Mouse (Mus musculus): ENCODE results near the gene Bmpr2. TPM values are rescaled to one million over a fixed set of nuclear protein-coding genes. Genes with fewer than 3 reads are reported as not detected.

Gene Bmpr2
- polyA plus RNA-seq, 1 experiment from 2014 or later: 5.2 TPM

DNA sequence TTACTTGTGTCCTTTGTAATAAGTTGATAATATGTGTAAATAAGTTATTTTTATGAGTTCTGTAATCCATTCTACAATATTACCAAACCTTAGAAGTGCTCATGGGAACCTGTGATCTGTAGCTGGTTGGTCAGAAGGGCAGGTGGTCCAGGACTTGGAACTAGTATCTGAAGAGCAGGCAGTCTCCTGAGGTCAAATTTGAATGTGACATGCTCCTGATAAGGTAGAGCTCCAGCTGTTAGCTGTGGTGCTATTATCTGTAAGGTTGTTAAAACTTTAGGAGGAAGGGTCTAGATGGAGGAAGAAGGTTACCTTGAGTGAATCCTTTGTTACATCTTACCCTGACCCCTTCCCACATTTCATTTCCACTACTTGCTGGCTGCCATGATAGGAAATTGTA lies 154.9 kb downstream of the Bmpr2 start:
- Histone ChIP-seq H3K27ac (ENCODE audit: low read depth, low read length) (no peak overlapping the region), H3K27me3 (replicated peaks; ENCODE audit: control insufficient read depth, insufficient read depth, low read length) (no peaks in the 10 kb centered on the region), H3K4me1 (replicated peaks; ENCODE audit: control insufficient read depth, insufficient read depth, low read length) (peaks cover 30% of the 10 kb centered on the region), H3K9ac (ENCODE audit: low read depth, low read length) (no peak overlapping the region), H3K36me3 (ENCODE audit: control insufficient read depth, insufficient read depth, low read length) (no peaks in the 10 kb centered on the region), H3K4me3 (ENCODE audit: low read depth, low read length) (no peak overlapping the region), H3K4me2 (no peak overlapping the region), H3K9me3 (ENCODE audit: control insufficient read depth, low read length) (no peaks in the 10 kb centered on the region)
- peak; percentile 49 for ATAC-seq (replicated peaks; ENCODE audit: low FRiP score)
- DNase-seq (ENCODE audit: low spot score): no peak

DNA sequence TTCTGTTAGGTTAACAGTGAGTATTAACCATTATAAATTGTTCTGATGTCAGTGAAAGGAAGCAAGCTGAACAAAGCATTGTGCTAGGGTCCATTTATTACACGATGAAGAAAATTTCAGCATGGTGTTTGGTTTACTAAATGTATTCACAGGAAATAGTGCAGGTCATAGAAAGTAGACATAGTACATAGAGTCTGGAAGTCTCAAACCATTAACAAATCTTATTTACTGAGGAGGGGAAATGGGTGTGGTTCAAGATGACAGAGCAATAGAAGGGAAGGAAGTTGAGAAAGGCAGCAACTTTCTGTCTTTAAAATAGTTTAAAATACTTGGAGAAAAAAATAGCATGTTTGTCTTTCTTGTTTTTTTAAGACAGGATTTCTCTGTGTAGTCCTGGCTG lies 160.0 kb downstream of the Bmpr2 start:
- Histone ChIP-seq H3K36me3 (ENCODE audit: control insufficient read depth, insufficient read depth, low read length) (no peaks in the 10 kb centered on the region), H3K9me3 (ENCODE audit: control insufficient read depth, low read length) (no peaks in the 10 kb centered on the region), H3K4me1 (replicated peaks; ENCODE audit: control insufficient read depth, insufficient read depth, low read length) (peaks cover under 1% of the 10 kb centered on the region), H3K27ac (ENCODE audit: low read depth, low read length) (no peak overlapping the region), H3K4me3 (ENCODE audit: low read depth, low read length) (no peak overlapping the region), H3K4me2 (no peak overlapping the region), H3K27me3 (replicated peaks; ENCODE audit: control insufficient read depth, insufficient read depth, low read length) (no peaks in the 10 kb centered on the region), H3K9ac (ENCODE audit: low read depth, low read length) (no peak overlapping the region)
- 69% methylated on average over 1 of the region's 1 CpGs for WGBS
- DNase-seq (ENCODE audit: low spot score) (no peak), ATAC-seq (replicated peaks; ENCODE audit: low FRiP score) (no peak)

DNA sequence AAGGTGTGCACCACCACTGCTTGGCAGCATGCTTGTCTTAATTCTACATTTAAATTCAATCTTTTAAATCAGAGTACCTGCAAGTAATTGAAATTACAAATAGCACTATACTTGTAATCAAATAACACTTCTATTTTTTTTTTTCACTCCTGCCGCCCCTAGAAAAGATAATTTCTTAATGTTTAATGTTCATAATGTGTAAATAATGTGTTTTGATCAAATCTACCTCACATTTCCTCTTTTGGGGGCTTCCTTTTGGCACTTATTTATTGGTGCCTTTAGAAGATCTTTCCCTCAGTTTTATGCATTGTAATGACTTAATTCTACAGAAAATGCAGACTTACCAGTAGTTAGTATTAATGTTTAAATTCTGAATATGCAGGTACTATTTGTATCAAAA lies 160.5 kb downstream of the Bmpr2 start:
- no peaks in the 10 kb centered on the region for H3K27me3 ChIP-seq (replicated peaks; ENCODE audit: control insufficient read depth, insufficient read depth, low read length)
- H3K27ac ChIP-seq (ENCODE audit: low read depth, low read length): no peak overlapping the region
- H3K4me2 ChIP-seq: no peak overlapping the region
- H3K36me3 ChIP-seq (ENCODE audit: control insufficient read depth, insufficient read depth, low read length): no peaks in the 10 kb centered on the region
- DNase-seq (ENCODE audit: low spot score): no peak
- 80% methylated on average over 1 of the region's 1 CpGs for WGBS
- no peak overlapping the region for H3K9ac ChIP-seq (ENCODE audit: low read depth, low read length)
- H3K9me3 ChIP-seq (ENCODE audit: control insufficient read depth, low read length): no peaks in the 10 kb centered on the region
- no peak for ATAC-seq (replicated peaks; ENCODE audit: low FRiP score)
- no peaks in the 10 kb centered on the region for H3K4me1 ChIP-seq (replicated peaks; ENCODE audit: control insufficient read depth, insufficient read depth, low read length)
- H3K4me3 ChIP-seq (ENCODE audit: low read depth, low read length): no peak overlapping the region

DNA sequence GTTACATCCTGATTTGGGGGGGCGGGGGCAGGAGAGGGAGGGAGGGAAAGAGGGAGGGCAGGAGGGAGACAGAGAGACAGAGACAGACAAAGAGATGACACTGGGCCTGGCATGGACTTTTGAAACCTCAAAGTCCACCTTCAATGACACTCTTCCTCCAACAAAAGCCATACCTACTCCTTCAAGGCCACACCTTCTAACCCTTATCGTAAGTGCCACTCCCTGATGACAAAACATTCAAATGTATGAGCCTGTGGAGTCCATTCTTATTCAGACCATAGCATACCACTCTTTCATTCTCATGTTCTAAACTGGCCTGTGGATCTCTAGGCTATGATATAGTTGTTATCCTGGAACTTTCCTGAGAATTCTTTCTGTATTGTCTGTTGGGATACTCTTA lies 161.2 kb downstream of the Bmpr2 start:
- Histone ChIP-seq H3K4me2 (no peak overlapping the region), H3K9me3 (ENCODE audit: control insufficient read depth, low read length) (no peaks in the 10 kb centered on the region), H3K4me1 (replicated peaks; ENCODE audit: control insufficient read depth, insufficient read depth, low read length) (no peaks in the 10 kb centered on the region), H3K4me3 (ENCODE audit: low read depth, low read length) (no peak overlapping the region), H3K9ac (ENCODE audit: low read depth, low read length) (no peak overlapping the region), H3K27ac (ENCODE audit: low read depth, low read length) (no peak overlapping the region), H3K36me3 (ENCODE audit: control insufficient read depth, insufficient read depth, low read length) (no peaks in the 10 kb centered on the region), H3K27me3 (replicated peaks; ENCODE audit: control insufficient read depth, insufficient read depth, low read length) (no peaks in the 10 kb centered on the region)
- WGBS: 96% methylated on average over 2 of the region's 2 CpGs
- ATAC-seq (replicated peaks; ENCODE audit: low FRiP score): no peak
- DNase-seq (ENCODE audit: low spot score): no peak

DNA sequence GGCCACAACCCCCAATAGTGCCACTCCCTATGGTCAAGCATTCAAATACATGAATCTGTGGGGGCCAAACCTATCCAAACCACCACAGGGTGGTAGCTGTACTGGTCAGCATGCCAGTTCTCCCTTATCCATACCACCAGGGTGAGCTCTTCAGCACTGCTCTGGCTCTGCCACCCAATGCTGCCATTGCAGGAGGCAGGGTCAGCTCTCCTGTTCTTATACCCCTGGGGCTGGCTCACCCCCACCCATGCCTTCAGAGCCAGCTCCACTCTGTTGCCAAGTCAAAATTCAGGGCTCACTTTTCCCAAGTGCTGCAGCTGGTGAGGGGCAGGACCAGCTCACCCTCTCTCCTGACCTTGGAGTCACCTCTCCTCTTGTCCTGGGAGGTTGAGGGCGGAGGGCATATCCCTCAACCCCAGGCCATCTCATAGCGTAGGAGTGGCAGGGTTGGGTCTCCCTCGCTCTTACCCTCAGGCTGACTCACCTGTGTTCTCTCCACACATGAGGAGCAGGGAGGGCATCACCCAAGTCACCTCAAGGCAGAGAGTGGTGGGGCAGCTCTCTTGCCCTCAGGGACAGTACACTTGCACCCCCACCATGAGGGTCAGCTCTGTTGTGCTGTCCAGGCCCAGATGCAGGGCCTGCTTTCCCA lies 162.9 kb downstream of the Bmpr2 start:
- H3K9ac ChIP-seq (ENCODE audit: low read depth, low read length): no peak overlapping the region
- 92% methylated on average over 3 of the region's 3 CpGs for WGBS
- H3K9me3 ChIP-seq (ENCODE audit: control insufficient read depth, low read length): no peaks in the 10 kb centered on the region
- H3K27ac ChIP-seq (ENCODE audit: low read depth, low read length): no peak overlapping the region
- no peaks in the 10 kb centered on the region for H3K36me3 ChIP-seq (ENCODE audit: control insufficient read depth, insufficient read depth, low read length)
- H3K4me2 ChIP-seq: no peak overlapping the region
- DNase-seq (ENCODE audit: low spot score) (no peak), ATAC-seq (replicated peaks; ENCODE audit: low FRiP score) (no peak)
- no peaks in the 10 kb centered on the region for H3K27me3 ChIP-seq (replicated peaks; ENCODE audit: control insufficient read depth, insufficient read depth, low read length)
- H3K4me1 ChIP-seq (replicated peaks; ENCODE audit: control insufficient read depth, insufficient read depth, low read length): no peaks in the 10 kb centered on the region
- no peak overlapping the region for H3K4me3 ChIP-seq (ENCODE audit: low read depth, low read length)

DNA sequence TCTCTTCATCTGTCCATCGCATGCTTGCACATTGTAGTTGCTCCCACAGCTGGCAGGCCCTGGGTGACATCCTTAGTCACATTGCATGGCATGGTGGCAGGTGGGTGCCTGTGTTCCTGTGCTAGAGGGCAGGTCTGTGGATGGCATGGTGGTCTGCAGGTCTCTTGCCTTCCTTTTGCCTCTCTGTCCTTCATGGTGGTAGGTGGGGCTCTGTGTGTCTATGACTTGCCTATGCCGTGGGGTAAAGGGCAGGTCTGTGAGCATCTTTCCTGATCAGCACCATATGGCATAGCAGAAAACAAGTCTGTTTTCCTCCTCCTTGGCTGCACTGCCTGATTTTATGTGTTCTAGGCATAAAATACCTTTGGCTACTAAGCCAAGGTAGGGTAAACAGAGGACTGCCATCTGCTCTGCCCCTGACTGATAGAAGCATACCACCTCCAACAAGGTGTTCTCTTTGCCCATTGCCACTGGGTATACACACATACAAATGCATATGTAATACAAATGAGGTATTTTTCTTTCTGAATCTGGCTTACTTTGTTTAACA lies 164.0 kb downstream of the Bmpr2 start:
- 87% methylated on average over 2 of the region's 2 CpGs for WGBS
- H3K4me3 ChIP-seq (ENCODE audit: low read depth, low read length): no peak overlapping the region
- no peaks in the 10 kb centered on the region for H3K4me1 ChIP-seq (replicated peaks; ENCODE audit: control insufficient read depth, insufficient read depth, low read length)
- DNase-seq (ENCODE audit: low spot score) (no peak), ATAC-seq (replicated peaks; ENCODE audit: low FRiP score) (no peak)
- no peaks in the 10 kb centered on the region for H3K9me3 ChIP-seq (ENCODE audit: control insufficient read depth, low read length)
- no peak overlapping the region for H3K9ac ChIP-seq (ENCODE audit: low read depth, low read length)
- no peak overlapping the region for H3K27ac ChIP-seq (ENCODE audit: low read depth, low read length)
- no peaks in the 10 kb centered on the region for H3K27me3 ChIP-seq (replicated peaks; ENCODE audit: control insufficient read depth, insufficient read depth, low read length)
- no peak overlapping the region for H3K4me2 ChIP-seq
- no peaks in the 10 kb centered on the region for H3K36me3 ChIP-seq (ENCODE audit: control insufficient read depth, insufficient read depth, low read length)

Other genes starting within 250 kb of the Bmpr2 start
- gene Gm973, start 247.1 kb upstream of the Bmpr2 start, polyA plus RNA-seq (2014; fragmentation: Nextera tagmentation; extraction: Ambion mirVana): 0.14 and 0.22 TPM in 2 replicates
- 345 and 370 TPM in 2 replicates for gene Sumo1, start 92.6 kb upstream of the Bmpr2 start, polyA plus RNA-seq (2014; fragmentation: Nextera tagmentation; extraction: Ambion mirVana)
- gene Nop58, start 78.4 kb upstream of the Bmpr2 start, polyA plus RNA-seq (2014; fragmentation: Nextera tagmentation; extraction: Ambion mirVana): 400 and 416 TPM in 2 replicates
- 10.3 and 10.6 TPM in 2 replicates for gene Fam117b, start 149.6 kb downstream of the Bmpr2 start, polyA plus RNA-seq (2014; fragmentation: Nextera tagmentation; extraction: Ambion mirVana)